Mouse (Mus musculus) MEL-GATA-1-ER (cell line): ENCODE measurements around the gene Bglap3.

Source experiments
- DNase-seq: peaks from one replicate; pipeline ENCODE4 v3.0.0-alpha.2; 2012; ENCODE audit warnings: low read depth; ENCODE audit errors: extremely low read depth

The Bglap3 gene

DNA sequence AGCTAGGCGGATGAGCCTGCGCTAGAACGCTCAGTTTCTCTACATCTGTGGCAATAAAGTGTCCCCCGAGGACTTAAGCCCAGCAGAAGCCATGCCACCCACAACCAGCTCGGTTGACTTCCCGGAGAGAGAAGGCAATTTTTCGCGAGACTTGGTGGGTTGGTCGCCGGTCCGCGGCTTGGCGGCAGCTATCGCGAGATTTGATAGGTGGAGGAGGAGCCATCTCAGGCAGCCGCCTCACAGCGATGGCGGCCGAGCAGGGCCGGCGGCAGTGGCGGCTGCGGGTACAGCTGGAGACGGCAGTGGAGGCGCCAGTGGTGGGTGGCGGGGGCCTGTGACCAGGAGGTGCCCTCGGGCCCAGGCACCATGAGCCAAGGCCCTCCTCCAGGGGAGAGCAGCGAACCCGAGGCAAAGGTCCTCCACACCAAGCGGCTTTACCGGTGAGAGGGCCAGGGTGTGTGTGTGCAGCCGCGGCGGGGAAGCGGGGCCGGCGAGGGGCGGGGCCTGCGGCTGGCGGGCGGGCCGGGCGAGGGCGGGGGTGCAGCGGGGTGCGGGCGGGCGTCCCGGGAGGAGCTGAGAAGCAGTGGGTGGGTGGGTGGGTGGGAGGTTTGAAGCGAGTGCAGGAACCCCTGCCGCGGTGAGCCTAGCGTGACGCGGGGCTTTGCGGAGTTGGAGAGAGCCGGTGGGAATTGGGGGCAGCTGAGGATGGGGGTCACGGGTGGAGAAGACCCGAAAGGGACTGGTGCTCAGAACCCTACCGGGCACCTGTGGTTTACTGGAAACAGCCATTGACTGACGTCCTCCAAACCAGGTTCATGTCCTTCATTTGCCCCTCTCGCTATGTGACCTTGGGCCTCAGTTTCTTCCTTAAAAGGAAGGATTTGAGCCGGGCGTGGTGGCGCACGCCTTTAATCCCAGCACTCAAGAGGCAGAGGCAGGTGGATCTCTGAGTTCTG, 36.2 kb downstream of the Bglap3 start, which contains the start of the genes Tmem79 and Smg5:
Gene Tmem79 (minus strand): TSS at position 91 of the 956 bp plus-strand sequence.
Gene Smg5 (plus strand): TSS at position 203 of the 956 bp plus-strand sequence.
- peak; percentile 93 for DNase-seq

DNA sequence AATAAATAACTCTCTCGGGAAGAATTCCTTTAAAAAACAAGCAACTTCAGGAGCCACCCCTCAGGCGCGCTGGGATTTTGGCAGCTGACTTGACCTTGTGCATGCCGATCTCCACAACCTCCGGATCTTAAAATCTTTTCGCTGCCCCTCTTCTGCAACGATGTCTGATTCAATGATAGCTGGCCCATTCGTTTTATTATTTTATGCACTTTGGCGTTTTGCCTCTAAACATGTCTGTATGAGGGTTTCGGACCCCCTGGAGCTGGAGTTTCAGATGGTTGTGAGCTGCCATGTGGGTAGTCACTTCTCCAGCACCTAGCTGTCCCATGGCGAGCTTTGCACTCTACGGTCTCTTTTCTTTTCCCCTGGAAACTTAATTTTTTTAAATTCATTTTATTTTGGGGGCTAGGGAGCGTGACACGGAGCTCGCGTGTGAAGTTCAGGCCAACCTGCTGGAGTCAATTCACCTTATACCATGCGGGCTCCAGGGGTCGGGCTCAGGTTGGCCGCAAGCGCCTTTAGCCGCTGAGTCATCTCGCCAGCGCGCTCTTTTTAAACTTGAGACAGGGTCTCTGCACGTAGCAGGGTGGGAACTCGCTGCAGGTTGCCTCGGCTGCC, 37.0 kb downstream of the Bglap3 start:
- no peak for DNase-seq

DNA sequence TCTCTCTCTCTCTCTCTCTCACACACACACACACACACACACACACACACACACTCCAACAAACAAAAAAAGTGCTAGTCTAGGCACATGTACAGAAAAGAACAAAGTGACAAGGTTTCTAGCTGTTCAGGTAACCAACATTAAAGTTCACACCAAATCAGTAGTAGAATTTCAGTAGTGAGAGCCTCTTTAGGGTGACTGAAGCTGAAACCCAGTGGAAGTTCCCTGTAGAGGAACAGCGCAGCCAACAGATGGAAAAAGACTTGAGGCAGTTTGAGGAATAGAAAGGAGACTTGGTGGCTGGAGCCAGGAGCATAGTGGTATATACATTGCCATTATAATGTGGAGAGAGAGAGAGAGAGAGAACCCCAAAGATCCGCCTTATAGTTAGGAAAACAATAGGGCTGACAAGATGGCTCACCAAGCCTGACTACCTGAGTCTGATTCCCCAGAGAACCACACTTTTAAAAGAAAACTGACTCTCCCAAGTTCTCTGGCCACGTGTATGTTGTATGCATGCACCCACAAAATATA, 37.6 kb downstream of the Bglap3 start:
- no peak for DNase-seq

DNA sequence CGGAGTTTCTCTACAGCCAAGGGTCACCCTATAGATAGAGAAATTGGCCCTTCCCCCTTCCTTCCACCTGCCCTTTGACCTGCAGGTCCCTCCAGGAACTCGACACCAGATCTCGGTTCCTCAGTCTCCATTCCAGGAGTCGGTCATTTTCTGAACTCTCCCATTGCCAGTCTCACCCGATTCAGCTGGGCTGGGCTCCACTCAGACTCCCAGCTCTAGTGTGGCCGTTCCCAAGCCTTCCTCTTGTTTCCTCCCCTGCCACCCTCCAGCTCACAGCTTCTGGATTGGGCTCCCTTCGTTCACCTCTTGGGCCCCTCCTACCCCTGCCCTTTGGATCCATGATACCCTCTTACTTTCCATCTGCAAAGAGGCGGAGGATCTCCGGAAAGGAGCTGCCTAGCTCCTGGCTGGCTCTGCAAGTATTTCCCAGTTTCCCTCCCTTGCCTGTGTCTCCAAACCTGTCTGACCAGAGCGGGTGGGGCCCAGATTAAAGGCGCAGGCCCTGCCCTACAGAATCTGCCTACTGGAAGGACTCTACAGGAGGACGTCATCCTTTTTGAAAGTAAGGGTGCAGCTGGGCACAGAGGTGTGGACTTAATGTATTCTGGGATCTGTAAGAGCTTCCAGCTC, 38.4 kb downstream of the Bglap3 start:
- no peak for DNase-seq

DNA sequence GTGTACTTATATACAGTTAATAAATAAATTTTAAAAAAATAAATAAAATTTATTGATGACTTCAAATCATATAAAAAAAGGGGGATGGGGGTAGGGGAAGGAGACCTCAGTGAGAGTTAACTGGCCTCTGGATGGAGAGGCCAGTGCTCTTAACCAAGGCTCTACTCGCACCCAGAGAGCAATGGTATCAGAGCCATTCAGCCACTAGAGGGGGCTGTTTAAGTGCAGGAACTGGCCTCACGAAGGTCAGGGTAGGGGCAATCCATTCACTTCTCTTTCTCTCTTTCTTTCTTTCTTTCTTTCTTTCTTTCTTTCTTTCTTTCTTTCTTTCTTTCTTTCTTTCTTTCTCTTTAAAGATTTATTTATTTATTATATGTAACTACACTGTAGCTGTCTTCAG, 41.3 kb downstream of the Bglap3 start:
- peak; percentile 54 for DNase-seq

DNA sequence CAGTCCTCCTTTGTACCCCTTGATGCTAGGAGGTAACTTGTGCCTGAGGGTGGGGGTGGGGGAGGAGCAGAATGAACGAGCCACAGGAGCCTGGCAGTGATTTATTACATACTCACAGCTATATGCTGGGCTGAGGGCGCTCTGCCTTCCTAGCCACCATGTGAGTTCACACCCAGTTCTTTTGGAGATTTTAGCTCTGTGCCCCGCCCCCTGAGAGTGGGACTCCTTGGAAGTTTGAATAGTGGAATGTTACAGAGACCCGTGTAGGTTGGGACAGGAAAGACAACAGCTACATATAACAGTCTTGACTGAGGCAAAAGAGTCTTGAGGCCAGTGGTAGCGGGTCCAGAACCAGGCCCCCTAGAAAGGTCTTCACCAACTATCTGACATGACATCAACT, 43.6 kb downstream of the Bglap3 start:
- DNase-seq = no peak

DNA sequence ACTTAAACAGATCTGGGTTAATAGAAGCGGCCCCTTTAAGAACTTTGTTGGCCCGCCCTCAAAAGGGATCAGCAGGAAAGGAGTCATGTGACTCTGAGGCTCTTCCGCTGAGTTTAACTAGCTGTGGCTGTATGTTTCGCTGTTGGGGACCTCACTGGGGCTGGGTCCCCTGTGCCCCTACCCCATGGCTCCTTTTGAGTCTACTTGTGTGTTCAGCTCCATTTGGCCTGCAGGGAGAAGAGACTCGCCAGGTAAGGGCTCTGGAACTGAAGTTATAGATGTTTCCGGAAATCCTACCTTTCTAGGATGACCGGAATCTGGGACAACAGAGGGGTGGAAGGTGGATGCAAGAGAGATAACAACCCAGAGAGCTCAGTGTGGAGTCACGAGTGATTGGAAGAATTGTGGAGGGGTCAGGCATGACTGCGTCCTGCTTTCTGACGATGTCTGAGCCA, 47.6 kb downstream of the Bglap3 start, which contains the start of gene Glmp:
Gene Glmp (plus strand): TSS at position 73 of the 455 bp plus-strand sequence.
- DNase-seq = peak; percentile 52
